Mouse (Mus musculus) midbrain, embryonic 14.5 days (tissue): Measurements from ENCODE around the gene Ntng1. TPM values are rescaled to one million over a fixed set of nuclear protein-coding genes. Genes with fewer than 3 reads are reported as not detected.

Experiments
- ATAC-seq: fragments of 200-750 bp; cut with Nextera tagmentation; 2 replicates; pipeline ENCODE4 v1.8.0; 2017; ENCODE audit warnings: moderate number of reproducible peaks, moderate library complexity; ENCODE audit not compliant: low FRiP score, low TSS enrichment
- DNase-seq: peaks from one replicate; pipeline ENCODE4 v3.0.0-alpha.2; 2015
- H3K27ac ChIP-seq: fragments of 300-500 bp; sonication (generic); replicated peaks from 2 replicates; pipeline ENCODE4 v1.5.1; 2014; ENCODE audit warnings: mild to moderate bottlenecking, low read depth, low read length, moderate library complexity
- H3K27me3 ChIP-seq: fragments of 300-500 bp; sonication (generic); 2 replicates; pipeline ENCODE4 v1.6.1; 2014; ENCODE audit warnings: low read length, control low read depth, mixed read lengths; ENCODE audit not compliant: control insufficient read depth, insufficient read depth
- H3K36me3 ChIP-seq: fragments of 300-500 bp; sonication (generic); 2 replicates; pipeline ENCODE4 v1.6.1; 2014; ENCODE audit warnings: low read length, control low read depth; ENCODE audit not compliant: control insufficient read depth, insufficient read depth
- H3K4me1 ChIP-seq: fragments of 300-500 bp; sonication (generic); 2 replicates; pipeline ENCODE4 v1.6.1; 2014; ENCODE audit warnings: mild to moderate bottlenecking, antibody characterized with exemption, low read length, control low read depth; ENCODE audit not compliant: control insufficient read depth, insufficient read depth
- H3K4me2 ChIP-seq: fragments of 300-500 bp; sonication (generic); 2 replicates; pipeline ENCODE4 v1.6.1; 2014; ENCODE audit warnings: mild to moderate bottlenecking, low read length, moderate library complexity
- H3K4me3 ChIP-seq: fragments of 300-500 bp; sonication (generic); replicated peaks from 2 replicates; pipeline ENCODE4 v1.5.1; 2014; ENCODE audit warnings: low read depth, low read length
- H3K9ac ChIP-seq: fragments of 300-500 bp; sonication (generic); replicated peaks from 2 replicates; pipeline ENCODE4 v1.6.1; 2014; ENCODE audit warnings: mild to moderate bottlenecking, low read length, moderate library complexity
- H3K9me3 ChIP-seq: fragments of 300-500 bp; sonication (generic); 2 replicates; pipeline ENCODE4 v1.6.1; 2016; ENCODE audit warnings: low read length, control low read depth, mixed read lengths; ENCODE audit not compliant: control insufficient read depth
- WGBS: fragments of 180-500 bp; shearing (Covaris S2); extraction: QIAGEN DNeasy Blood & Tissue Kit; methylation state at CpG from one replicate; pipeline ENCODE4 v1.1.7; 2014; 5-methylcytosine and 5-hydroxymethylcytosine counted together
- polyA plus RNA-seq: library from polyadenylated mRNA; unstranded; fragments of >200 nt; fragmentation: Nextera tagmentation; extraction: Ambion mirVana; gene quantifications from 2 replicates; pipeline ENCODE4 v1.2.1, GENCODE M21; 2014

Gene Ntng1
- polyA plus RNA-seq, 1 experiment from 2014 or later: 29.9 TPM

GRCm38 (mm10) chr3:109804145-109804544 lies 339.7 kb downstream of the Ntng1 start:
- H3K4me1 ChIP-seq: no peaks in the 10 kb centered on the region
- DNase-seq (no peak), ATAC-seq (no peak)
- WGBS: 77% methylated on average over 2 of the region's 2 CpGs
- no peak overlapping the region for H3K9ac ChIP-seq
- H3K9me3 ChIP-seq: no peaks in the 10 kb centered on the region
- no peak overlapping the region for H3K27ac ChIP-seq
- no peaks in the 10 kb centered on the region for H3K36me3 ChIP-seq
- no peak overlapping the region for H3K4me2 ChIP-seq
- no peak overlapping the region for H3K4me3 ChIP-seq
- no peaks in the 10 kb centered on the region for H3K27me3 ChIP-seq

GRCm38 (mm10) chr3:109803616-109804015 lies 340.2 kb downstream of the Ntng1 start:
- Histone ChIP-seq H3K27ac (no peak overlapping the region), H3K4me2 (no peak overlapping the region), H3K36me3 (no peaks in the 10 kb centered on the region), H3K4me1 (no peaks in the 10 kb centered on the region), H3K9ac (no peak overlapping the region), H3K27me3 (no peaks in the 10 kb centered on the region), H3K9me3 (no peaks in the 10 kb centered on the region), H3K4me3 (no peak overlapping the region)
- DNase-seq: no peak
- ATAC-seq: no peak
- WGBS: 71% methylated on average over 3 of the region's 3 CpGs

- ATAC-seq: 0 out of 2 replicates have a peak, but pooled peaks have one; percentile 24
- no peak overlapping the region for H3K9ac ChIP-seq
- no peaks in the 10 kb centered on the region for H3K4me1 ChIP-seq
- no peaks in the 10 kb centered on the region for H3K9me3 ChIP-seq
- no peak overlapping the region for H3K27ac ChIP-seq
- H3K36me3 ChIP-seq: no peaks in the 10 kb centered on the region
- H3K27me3 ChIP-seq: no peaks in the 10 kb centered on the region
- DNase-seq: peak; percentile 68
- 65% methylated on average over 11 of the region's 11 CpGs for WGBS
- no peak overlapping the region for H3K4me3 ChIP-seq
- H3K4me2 ChIP-seq: no peak overlapping the region
Measured at GRCm38 (mm10) chr3:109797354-109797753, 346.5 kb downstream of the Ntng1 start.

GRCm38 (mm10) chr3:109783231-109783630 lies 360.6 kb downstream of the Ntng1 start:
- 35% methylated on average over 5 of the region's 5 CpGs for WGBS
- DNase-seq (peak; percentile 33), ATAC-seq (no peak)
- no peaks in the 10 kb centered on the region for H3K9me3 ChIP-seq
- no peak overlapping the region for H3K4me3 ChIP-seq
- no peaks in the 10 kb centered on the region for H3K36me3 ChIP-seq
- peaks cover 18% of the 10 kb centered on the region; the same call in 1 of the 2 replicates for H3K4me1 ChIP-seq
- H3K27ac ChIP-seq: peak overlapping the region; percentile 92
- no peaks in the 10 kb centered on the region for H3K27me3 ChIP-seq
- H3K9ac ChIP-seq: no peak overlapping the region; the same call in 1 of the 2 replicates
- H3K4me2 ChIP-seq: peak overlapping the region; percentile 76

GRCm38 (mm10) chr3:109782289-109782951 lies 361.4 kb downstream of the Ntng1 start:
- peak overlapping the region; percentile 34 for H3K4me3 ChIP-seq
- H3K4me1 ChIP-seq: peaks cover 18% of the 10 kb centered on the region; the same call in 1 of the 2 replicates
- H3K9ac ChIP-seq: peak overlapping the region; percentile 57
- peak; percentile 89 for DNase-seq
- peak overlapping the region; percentile 92 for H3K27ac ChIP-seq
- no peaks in the 10 kb centered on the region for H3K9me3 ChIP-seq
- H3K4me2 ChIP-seq: peak overlapping the region; percentile 76
- WGBS: 2% methylated on average over 27 of the region's 27 CpGs
- no peaks in the 10 kb centered on the region for H3K27me3 ChIP-seq
- peak; percentile 86 for ATAC-seq
- H3K36me3 ChIP-seq: no peaks in the 10 kb centered on the region

- Histone ChIP-seq H3K9me3 (no peaks in the 10 kb centered on the region), H3K4me1 (peaks cover 18% of the 10 kb centered on the region; the same call in 1 of the 2 replicates), H3K4me3 (peak overlapping the region; percentile 34; the same call in 1 of the 2 replicates), H3K36me3 (no peaks in the 10 kb centered on the region), H3K9ac (peak overlapping the region; percentile 57; the same call in 1 of the 2 replicates), H3K27me3 (no peaks in the 10 kb centered on the region), H3K4me2 (peak overlapping the region; percentile 76), H3K27ac (peak overlapping the region; percentile 92)
- WGBS: 58% methylated on average over 7 of the region's 7 CpGs
- DNase-seq (no peak), ATAC-seq (peak; percentile 22)
Measured at GRCm38 (mm10) chr3:109781917-109782288, 361.9 kb downstream of the Ntng1 start.

GRCm38 (mm10) chr3:109775200-109775599 lies 368.6 kb downstream of the Ntng1 start:
- Histone ChIP-seq H3K27me3 (no peaks in the 10 kb centered on the region), H3K4me3 (no peak overlapping the region), H3K36me3 (no peaks in the 10 kb centered on the region), H3K9me3 (no peaks in the 10 kb centered on the region), H3K9ac (no peak overlapping the region), H3K27ac (no peak overlapping the region), H3K4me1 (0 out of 2 replicates have a peak, but pooled peaks cover 6% of the 10 kb centered on the region), H3K4me2 (no peak overlapping the region)
- 79% methylated on average over 2 of the region's 2 CpGs for WGBS
- ATAC-seq (no peak), DNase-seq (no peak)

- no peak overlapping the region for H3K4me3 ChIP-seq
- WGBS: 91% methylated on average over 14 of the region's 14 CpGs
Measured at GRCm38 (mm10) chr3:109772120-109772519, 371.7 kb downstream of the Ntng1 start.

GRCm38 (mm10) chr3:109766939-109767338 lies 376.9 kb downstream of the Ntng1 start:
- no peaks in the 10 kb centered on the region for H3K36me3 ChIP-seq
- no peaks in the 10 kb centered on the region for H3K9me3 ChIP-seq
- no peak for ATAC-seq
- 87% methylated on average over 3 of the region's 3 CpGs for WGBS
- H3K27ac ChIP-seq: no peak overlapping the region
- no peak for DNase-seq
- H3K4me3 ChIP-seq: no peak overlapping the region
- no peak overlapping the region for H3K4me2 ChIP-seq
- no peak overlapping the region for H3K9ac ChIP-seq
- no peaks in the 10 kb centered on the region for H3K4me1 ChIP-seq
- no peaks in the 10 kb centered on the region for H3K27me3 ChIP-seq

More at GRCm38 (mm10) chr3:109772120-109772519, 371.7 kb downstream of the Ntng1 start:
- H3K27ac ChIP-seq: no peak overlapping the region
- H3K27me3 ChIP-seq: no peaks in the 10 kb centered on the region
- no peaks in the 10 kb centered on the region for H3K36me3 ChIP-seq
- DNase-seq: no peak
- H3K4me2 ChIP-seq: no peak overlapping the region
- no peaks in the 10 kb centered on the region for H3K9me3 ChIP-seq
- no peaks in the 10 kb centered on the region for H3K4me1 ChIP-seq
- H3K9ac ChIP-seq: no peak overlapping the region
- no peak for ATAC-seq
